Mouse (Mus musculus): ENCODE data around the gene Nphs1. TPM values are rescaled to one million over a fixed set of nuclear protein-coding genes. Genes with fewer than 3 reads are reported as not detected.

Gene Nphs1
- polyA plus RNA-seq, 1 experiment from 2014 or later: 1.4 TPM

DNA sequence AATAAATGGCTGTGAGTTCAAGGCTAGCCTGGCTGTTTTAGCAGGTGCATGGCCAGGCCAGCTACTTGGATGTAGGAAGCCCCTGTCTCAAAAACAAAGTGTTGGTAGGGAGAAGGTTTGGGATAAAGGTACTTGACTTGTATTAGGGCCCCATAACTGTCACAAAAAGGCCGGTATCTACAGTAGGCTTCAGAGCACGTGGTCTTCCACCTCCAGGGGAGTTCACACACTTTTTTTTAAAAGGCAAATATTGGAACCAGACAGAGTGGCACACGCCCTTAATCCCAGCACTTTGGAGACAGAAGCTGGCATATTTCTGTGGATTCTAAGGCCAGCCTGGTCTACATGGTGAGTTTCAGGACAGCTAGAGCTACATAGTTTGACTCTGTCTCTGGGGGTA lies 37.4 kb upstream of the Nphs1 start:
- Histone ChIP-seq H3K9me3 (ENCODE audit: control insufficient read depth, low read length) (no peaks in the 10 kb centered on the region), H3K4me2 (ENCODE audit: low read length) (peak overlapping the region; percentile 98; the same call in 1 of the 2 replicates), H3K9ac (replicated peaks; ENCODE audit: low read length) (no peak overlapping the region), H3K4me1 (ENCODE audit: control insufficient read depth, insufficient read depth, low read length) (peaks cover 18% of the 10 kb centered on the region; the same call in 1 of the 2 replicates), H3K4me3 (replicated peaks; ENCODE audit: low read depth, low read length) (no peak overlapping the region), H3K27ac (replicated peaks; ENCODE audit: low read depth, low read length) (no peak overlapping the region), H3K27me3 (ENCODE audit: control insufficient read depth, insufficient read depth, low read length) (no peaks in the 10 kb centered on the region), H3K36me3 (ENCODE audit: control insufficient read depth, insufficient read depth, low read length) (0 out of 2 replicates have a peak, but pooled peaks cover 1% of the 10 kb centered on the region)
- 88% methylated on average over 3 of the region's 3 CpGs for whole genome bisulfite sequencing
- no peak for ATAC-seq (ENCODE audit: low FRiP score, low TSS enrichment)
- DNase-seq: no peak

DNA sequence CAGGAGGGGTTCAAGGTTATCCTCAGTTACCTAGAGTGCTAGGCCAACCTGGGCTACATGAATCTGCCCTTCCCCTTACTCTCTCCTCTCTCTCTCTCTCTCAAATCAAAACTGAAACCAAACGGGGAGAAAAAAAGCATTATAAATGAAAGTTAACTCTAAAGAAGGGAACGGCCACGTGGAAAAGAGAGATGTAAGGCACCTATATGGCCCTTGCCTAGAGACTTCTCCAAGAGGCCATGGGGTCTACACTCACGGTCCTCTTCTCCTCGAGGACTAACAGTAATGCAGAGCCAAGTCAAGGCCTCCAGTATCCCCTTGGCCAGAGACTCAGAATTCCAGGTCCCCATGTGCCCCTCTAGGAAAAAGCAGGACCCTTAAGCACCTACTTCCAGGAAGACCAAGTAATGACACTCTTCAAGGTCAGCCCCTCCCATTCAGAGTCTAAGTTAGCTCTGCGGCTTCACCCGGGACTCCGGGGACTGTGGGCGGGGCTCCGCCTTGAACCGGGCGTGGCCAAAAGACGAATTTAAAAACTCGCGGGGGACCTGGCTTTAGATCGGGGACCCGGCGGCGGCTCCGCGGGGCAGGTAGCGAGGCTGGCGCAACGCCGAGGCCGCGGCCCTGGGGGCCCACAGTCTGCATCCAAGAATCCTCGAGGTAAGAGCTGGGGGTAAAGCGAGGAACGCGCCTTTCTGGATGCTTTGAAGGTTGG lies 36.8 kb upstream of the Nphs1 start, which contains the start of gene Nfkbid:
Gene Nfkbid, plus strand, starts transcription at position 558 of the 715 bp plus-strand sequence.
- peak within 1 kb of the TSS; percentile 58 for H3K4me3 ChIP-seq (replicated peaks; ENCODE audit: low read depth, low read length)
- no peaks in the 10 kb centered on the region for H3K9me3 ChIP-seq (ENCODE audit: control insufficient read depth, low read length)
- ATAC-seq (ENCODE audit: low FRiP score, low TSS enrichment) (0 out of 2 replicates have a peak, but pooled peaks have one; percentile 24), DNase-seq (peak; percentile 59)
- H3K4me2 ChIP-seq (ENCODE audit: low read length): peak within 1 kb of the TSS; percentile 98
- H3K27ac ChIP-seq (replicated peaks; ENCODE audit: low read depth, low read length): peak within 1 kb of the TSS; percentile 60
- H3K36me3 ChIP-seq (ENCODE audit: control insufficient read depth, insufficient read depth, low read length): 0 out of 2 replicates have a peak, but pooled peaks cover 2% of the 10 kb centered on the region
- no peaks in the 10 kb centered on the region for H3K27me3 ChIP-seq (ENCODE audit: control insufficient read depth, insufficient read depth, low read length)
- peak within 1 kb of the TSS; percentile 71 for H3K9ac ChIP-seq (replicated peaks; ENCODE audit: low read length)
- peaks cover 18% of the 10 kb centered on the region; the same call in 1 of the 2 replicates for H3K4me1 ChIP-seq (ENCODE audit: control insufficient read depth, insufficient read depth, low read length)
- whole genome bisulfite sequencing: 11% methylated on average over 31 of the region's 31 CpGs

- no peaks in the 10 kb centered on the region for H3K27me3 ChIP-seq (ENCODE audit: control insufficient read depth, insufficient read depth, low read length)
- H3K4me2 ChIP-seq (ENCODE audit: low read length): peak overlapping the region; percentile 98
- peak overlapping the region; percentile 58 for H3K4me3 ChIP-seq (replicated peaks; ENCODE audit: low read depth, low read length)
- ATAC-seq (ENCODE audit: low FRiP score, low TSS enrichment) (peak; percentile 87), DNase-seq (peak; percentile 98)
- H3K9ac ChIP-seq (replicated peaks; ENCODE audit: low read length): peak overlapping the region; percentile 71
- under 1% methylated on average over 45 of the region's 45 CpGs for WGBS
- 0 out of 2 replicates have a peak, but pooled peaks cover 2% of the 10 kb centered on the region for H3K36me3 ChIP-seq (ENCODE audit: control insufficient read depth, insufficient read depth, low read length)
- H3K27ac ChIP-seq (replicated peaks; ENCODE audit: low read depth, low read length): peak overlapping the region; percentile 60
- H3K4me1 ChIP-seq (ENCODE audit: control insufficient read depth, insufficient read depth, low read length): peaks cover 18% of the 10 kb centered on the region; the same call in 1 of the 2 replicates
- H3K9me3 ChIP-seq (ENCODE audit: control insufficient read depth, low read length): no peaks in the 10 kb centered on the region
Measured at GRCm38 (mm10) chr7:30421890-30422435, 36.2 kb upstream of the Nphs1 start.

GRCm38 (mm10) chr7:30422560-30422959 lies 35.6 kb upstream of the Nphs1 start:
- DNase-seq (no peak), ATAC-seq (ENCODE audit: low FRiP score, low TSS enrichment) (no peak; the same call in 1 of the 2 replicates)
- Histone ChIP-seq H3K4me3 (replicated peaks; ENCODE audit: low read depth, low read length) (peak overlapping the region; percentile 58), H3K27ac (replicated peaks; ENCODE audit: low read depth, low read length) (0 out of 2 replicates have a peak overlapping the region, but pooled peaks have one; percentile 41), H3K9me3 (ENCODE audit: control insufficient read depth, low read length) (no peaks in the 10 kb centered on the region), H3K27me3 (ENCODE audit: control insufficient read depth, insufficient read depth, low read length) (no peaks in the 10 kb centered on the region), H3K36me3 (ENCODE audit: control insufficient read depth, insufficient read depth, low read length) (0 out of 2 replicates have a peak, but pooled peaks cover 2% of the 10 kb centered on the region), H3K4me2 (ENCODE audit: low read length) (peak overlapping the region; percentile 98), H3K9ac (replicated peaks; ENCODE audit: low read length) (peak overlapping the region; percentile 71), H3K4me1 (ENCODE audit: control insufficient read depth, insufficient read depth, low read length) (peaks cover 18% of the 10 kb centered on the region; the same call in 1 of the 2 replicates)
- WGBS: 13% methylated on average over 9 of the region's 9 CpGs

DNA sequence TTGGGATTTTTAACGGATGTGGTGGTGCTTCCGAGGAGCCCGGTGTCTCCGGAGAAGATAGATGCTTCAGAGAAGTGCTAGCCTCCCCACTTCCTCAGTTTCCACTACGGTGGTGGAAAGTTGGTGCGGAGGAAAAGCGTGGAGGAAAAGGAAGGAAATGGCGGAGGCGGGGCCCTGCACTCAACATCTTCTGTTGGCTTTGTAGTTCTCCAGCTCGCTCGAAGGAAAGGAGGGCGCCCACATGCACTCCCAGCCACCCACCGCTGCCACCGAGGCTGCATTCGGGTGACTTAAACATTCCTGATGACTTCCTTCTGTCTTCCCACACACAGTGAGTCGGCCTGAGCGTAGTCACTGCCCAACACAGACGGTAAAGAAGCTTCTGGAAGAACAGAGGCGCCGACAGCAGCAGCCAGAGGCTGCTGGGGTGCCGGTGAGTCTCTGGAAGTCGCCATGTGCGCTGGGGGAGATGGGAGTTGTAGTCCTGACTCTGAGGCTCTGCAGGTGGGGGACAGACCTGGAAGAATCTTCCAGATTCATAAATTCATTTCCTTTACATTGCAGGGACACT lies 35.0 kb upstream of the Nphs1 start:
- Histone ChIP-seq H3K9me3 (ENCODE audit: control insufficient read depth, low read length) (no peaks in the 10 kb centered on the region), H3K36me3 (ENCODE audit: control insufficient read depth, insufficient read depth, low read length) (0 out of 2 replicates have a peak, but pooled peaks cover 2% of the 10 kb centered on the region), H3K4me2 (ENCODE audit: low read length) (peak overlapping the region; percentile 98), H3K27ac (replicated peaks; ENCODE audit: low read depth, low read length) (no peak overlapping the region), H3K4me1 (ENCODE audit: control insufficient read depth, insufficient read depth, low read length) (peaks cover 18% of the 10 kb centered on the region; the same call in 1 of the 2 replicates), H3K27me3 (ENCODE audit: control insufficient read depth, insufficient read depth, low read length) (no peaks in the 10 kb centered on the region), H3K9ac (replicated peaks; ENCODE audit: low read length) (peak overlapping the region; percentile 71; the same call in 1 of the 2 replicates), H3K4me3 (replicated peaks; ENCODE audit: low read depth, low read length) (peak overlapping the region; percentile 58)
- ATAC-seq (ENCODE audit: low FRiP score, low TSS enrichment) (no peak), DNase-seq (peak; percentile 32)
- 52% methylated on average over 23 of the region's 23 CpGs for WGBS

DNA sequence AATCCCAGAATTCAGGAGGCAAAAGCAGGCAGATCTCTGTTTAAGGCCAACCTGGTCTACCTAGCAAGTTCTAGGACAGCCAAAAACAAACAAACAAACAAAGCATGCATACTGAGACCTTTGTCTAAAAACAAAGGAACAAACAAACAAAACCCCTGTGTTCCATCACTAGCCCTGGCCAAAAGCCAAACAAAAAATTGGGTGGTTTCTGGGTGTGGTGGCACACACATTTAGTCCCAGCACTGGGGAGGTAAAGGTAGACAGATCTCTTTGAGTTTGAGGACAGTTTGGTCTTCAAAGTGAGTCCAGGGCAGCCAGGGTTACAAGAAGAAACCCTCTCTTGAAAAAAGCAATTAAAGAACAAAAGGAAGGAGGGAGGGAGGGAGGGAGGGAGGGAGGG lies 28.8 kb upstream of the Nphs1 start:
- no peak overlapping the region for H3K9ac ChIP-seq (replicated peaks; ENCODE audit: low read length)
- no peak overlapping the region for H3K4me3 ChIP-seq (replicated peaks; ENCODE audit: low read depth, low read length)
- H3K27ac ChIP-seq (replicated peaks; ENCODE audit: low read depth, low read length): no peak overlapping the region
- H3K4me1 ChIP-seq (ENCODE audit: control insufficient read depth, insufficient read depth, low read length): no peaks in the 10 kb centered on the region
- H3K4me2 ChIP-seq (ENCODE audit: low read length): no peak overlapping the region
- ATAC-seq (ENCODE audit: low FRiP score, low TSS enrichment) (no peak), DNase-seq (no peak)
- no peaks in the 10 kb centered on the region for H3K9me3 ChIP-seq (ENCODE audit: control insufficient read depth, low read length)
- H3K27me3 ChIP-seq (ENCODE audit: control insufficient read depth, insufficient read depth, low read length): no peaks in the 10 kb centered on the region
- peaks cover 11% of the 10 kb centered on the region for H3K36me3 ChIP-seq (ENCODE audit: control insufficient read depth, insufficient read depth, low read length)

- no peak for ATAC-seq (ENCODE audit: low FRiP score, low TSS enrichment)
- 67% methylated on average over 2 of the region's 2 CpGs for WGBS
Measured at GRCm38 (mm10) chr7:30430191-30430590, 27.9 kb upstream of the Nphs1 start.

GRCm38 (mm10) chr7:30431793-30432192 lies 26.3 kb upstream of the Nphs1 start:
- Histone ChIP-seq H3K4me3 (replicated peaks; ENCODE audit: low read depth, low read length) (no peak overlapping the region), H3K4me1 (ENCODE audit: control insufficient read depth, insufficient read depth, low read length) (no peaks in the 10 kb centered on the region), H3K36me3 (ENCODE audit: control insufficient read depth, insufficient read depth, low read length) (peaks cover 33% of the 10 kb centered on the region), H3K27me3 (ENCODE audit: control insufficient read depth, insufficient read depth, low read length) (no peaks in the 10 kb centered on the region), H3K9ac (replicated peaks; ENCODE audit: low read length) (no peak overlapping the region), H3K9me3 (ENCODE audit: control insufficient read depth, low read length) (no peaks in the 10 kb centered on the region), H3K4me2 (ENCODE audit: low read length) (no peak overlapping the region), H3K27ac (replicated peaks; ENCODE audit: low read depth, low read length) (no peak overlapping the region)
- ATAC-seq (ENCODE audit: low FRiP score, low TSS enrichment) (peak; percentile 68; the same call in 1 of the 2 replicates), DNase-seq (peak; percentile 92)
- 12% methylated on average over 3 of the region's 3 CpGs for WGBS

More at GRCm38 (mm10) chr7:30430191-30430590, 27.9 kb upstream of the Nphs1 start:
- no peak overlapping the region for H3K27ac ChIP-seq (replicated peaks; ENCODE audit: low read depth, low read length)
- H3K4me1 ChIP-seq (ENCODE audit: control insufficient read depth, insufficient read depth, low read length): no peaks in the 10 kb centered on the region
- H3K9me3 ChIP-seq (ENCODE audit: control insufficient read depth, low read length): no peaks in the 10 kb centered on the region
- H3K27me3 ChIP-seq (ENCODE audit: control insufficient read depth, insufficient read depth, low read length): no peaks in the 10 kb centered on the region
- no peak for DNase-seq
- peaks cover 19% of the 10 kb centered on the region for H3K36me3 ChIP-seq (ENCODE audit: control insufficient read depth, insufficient read depth, low read length)
- H3K9ac ChIP-seq (replicated peaks; ENCODE audit: low read length): no peak overlapping the region
- H3K4me2 ChIP-seq (ENCODE audit: low read length): no peak overlapping the region
- no peak overlapping the region for H3K4me3 ChIP-seq (replicated peaks; ENCODE audit: low read depth, low read length)
